Mouse (Mus musculus) E14TG2a.4 (cell line): ENCODE data around the gene Napepld.

Experiments
- H3K27me3 ChIP-seq: 2 replicates; pipeline ENCODE4 v1.6.1; 2014; ENCODE audit warnings: low read length, control low read depth; ENCODE audit not compliant: insufficient read depth
- H3K36me3 ChIP-seq: 2 replicates; pipeline ENCODE4 v1.6.1; 2014; ENCODE audit warnings: low read length, control low read depth; ENCODE audit not compliant: insufficient read depth
- H3K4me1 ChIP-seq: replicated peaks from 2 replicates; pipeline ENCODE4 v1.6.1; 2014; ENCODE audit warnings: low read depth, low read length, control low read depth
- H3K4me3 ChIP-seq: replicated peaks from 2 replicates; pipeline ENCODE4 v1.5.1; 2014; ENCODE audit warnings: mild to moderate bottlenecking, low read length
- H3K9me3 ChIP-seq: 2 replicates; pipeline ENCODE4 v1.6.1; 2014; ENCODE audit warnings: low read length, control low read depth
- CTCF ChIP-seq: conservative IDR thresholded peaks from 2 replicates; pipeline ENCODE4 v1.5.1; 2014; ENCODE audit warnings: low read length
- NANOG ChIP-seq: IDR thresholded peaks from 2 replicates; pipeline ENCODE4 v1.6.1; 2014; ENCODE audit warnings: borderline replicate concordance, low read length, mixed read lengths
- POU5F1 ChIP-seq: IDR thresholded peaks from 2 replicates; pipeline ENCODE4 v1.6.1; 2014; ENCODE audit warnings: low read length, borderline replicate concordance

Gene Napepld

GRCm38 (mm10) chr5:21701351-21702008, at the start of gene Napepld:
TSS of gene Napepld (minus strand) at chr5:21701396.
- peak within 1 kb of the TSS; percentile 90 for H3K4me3 ChIP-seq
- TF ChIP-seq CTCF, result no peak
- TF ChIP-seq POU5F1, result no peak
- no peak for TF ChIP-seq NANOG
- peaks cover 14% of the 10 kb centered on the region for H3K4me1 ChIP-seq
- H3K36me3 ChIP-seq, result no peaks in the 10 kb centered on the region
- H3K27me3 ChIP-seq, result no peaks in the 10 kb centered on the region
- no peaks in the 10 kb centered on the region for H3K9me3 ChIP-seq

- H3K36me3 ChIP-seq, result peaks cover 93% of the 10 kb centered on the region
- no peak for TF ChIP-seq POU5F1
- no peaks in the 10 kb centered on the region for H3K4me1 ChIP-seq
- H3K4me3 ChIP-seq, result no peak overlapping the region
- no peaks in the 10 kb centered on the region for H3K9me3 ChIP-seq
- H3K27me3 ChIP-seq, result no peaks in the 10 kb centered on the region
Observed at GRCm38 (mm10) chr5:21745966-21746365, 44.8 kb upstream of the Napepld start.

GRCm38 (mm10) chr5:21744651-21745050, 43.5 kb upstream of the Napepld start:
- H3K9me3 ChIP-seq, result no peaks in the 10 kb centered on the region
- H3K27me3 ChIP-seq, result no peaks in the 10 kb centered on the region
- peaks cover 10% of the 10 kb centered on the region for H3K4me1 ChIP-seq
- H3K4me3 ChIP-seq, result no peak overlapping the region
- no peak for TF ChIP-seq POU5F1
- TF ChIP-seq NANOG, result no peak
- TF ChIP-seq CTCF, result no peak
- H3K36me3 ChIP-seq, result peaks cover 96% of the 10 kb centered on the region

GRCm38 (mm10) chr5:21743606-21744005, 42.4 kb upstream of the Napepld start:
- Histone ChIP-seq H3K9me3 (no peaks in the 10 kb centered on the region), H3K4me3 (no peak overlapping the region), H3K4me1 (peaks cover 20% of the 10 kb centered on the region), H3K27me3 (no peaks in the 10 kb centered on the region), H3K36me3 (peaks cover 95% of the 10 kb centered on the region)
- TF ChIP-seq POU5F1, result no peak
- no peak for TF ChIP-seq NANOG
- TF ChIP-seq CTCF, result no peak

- Histone ChIP-seq H3K27me3 (no peaks in the 10 kb centered on the region), H3K4me1 (peaks cover 51% of the 10 kb centered on the region), H3K36me3 (peaks cover 60% of the 10 kb centered on the region), H3K4me3 (no peak overlapping the region), H3K9me3 (no peaks in the 10 kb centered on the region)
- TF ChIP-seq POU5F1, result no peak
Observed at GRCm38 (mm10) chr5:21739881-21740280, 38.7 kb upstream of the Napepld start.

- Histone ChIP-seq H3K4me1 (peaks cover 58% of the 10 kb centered on the region), H3K27me3 (no peaks in the 10 kb centered on the region), H3K9me3 (no peaks in the 10 kb centered on the region), H3K4me3 (no peak overlapping the region), H3K36me3 (peaks cover 53% of the 10 kb centered on the region)
- no peak for TF ChIP-seq CTCF
- TF ChIP-seq NANOG, result no peak
- no peak for TF ChIP-seq POU5F1
Observed at GRCm38 (mm10) chr5:21739120-21739519, 37.9 kb upstream of the Napepld start.

- Histone ChIP-seq H3K27me3 (no peaks in the 10 kb centered on the region), H3K36me3 (peaks cover 38% of the 10 kb centered on the region), H3K4me1 (peaks cover 73% of the 10 kb centered on the region), H3K9me3 (no peaks in the 10 kb centered on the region), H3K4me3 (peak overlapping the region; percentile 97)
- TF ChIP-seq POU5F1, result no peak
- TF ChIP-seq NANOG, result no peak
- no peak for TF ChIP-seq CTCF
Observed at GRCm38 (mm10) chr5:21737620-21738019, 36.4 kb upstream of the Napepld start.

GRCm38 (mm10) chr5:21736956-21737585, 35.9 kb upstream of the Napepld start, which contains the start of gene Pmpcb:
TSS of gene Pmpcb (plus strand) at chr5:21737141.
- Histone ChIP-seq H3K27me3 (no peaks in the 10 kb centered on the region), H3K4me1 (peaks cover 78% of the 10 kb centered on the region), H3K9me3 (no peaks in the 10 kb centered on the region), H3K36me3 (peaks cover 32% of the 10 kb centered on the region), H3K4me3 (peak within 1 kb of the TSS; percentile 97)
- TF ChIP-seq POU5F1 (no peak), NANOG (no peak), CTCF (peak; percentile 86)
